Mouse (Mus musculus) neural tube, embryonic 10.5 days (tissue): Measurements from ENCODE around the gene Myo7a.

Experiments
- DNase-seq: peaks from one replicate; pipeline ENCODE4 v3.0.0-alpha.2; 2017; ENCODE audit warnings: low spot score; ENCODE audit errors: extremely low spot score

The Myo7a gene

GRCm38 (mm10) chr7:98119179-98119960, at the start of gene Myo7a:
Myo7a (minus strand) TSS chr7:98119524.
- DNase-seq = peak; percentile 37

GRCm38 (mm10) chr7:98164999-98165528, 45.7 kb upstream of the Myo7a start:
- no peak for DNase-seq

GRCm38 (mm10) chr7:98164382-98164998, 45.2 kb upstream of the Myo7a start:
- no peak for DNase-seq

- DNase-seq = no peak
Measured at GRCm38 (mm10) chr7:98163700-98164099, 44.4 kb upstream of the Myo7a start.

- DNase-seq = no peak
Measured at GRCm38 (mm10) chr7:98162239-98162638, 42.9 kb upstream of the Myo7a start.

- no peak for DNase-seq
Measured at GRCm38 (mm10) chr7:98160041-98160740, 40.9 kb upstream of the Myo7a start.

GRCm38 (mm10) chr7:98158481-98158880, 39.2 kb upstream of the Myo7a start:
- DNase-seq = no peak

GRCm38 (mm10) chr7:98157636-98158332, 38.5 kb upstream of the Myo7a start:
- DNase-seq = no peak

- DNase-seq = no peak
Measured at GRCm38 (mm10) chr7:98156280-98156665, 36.9 kb upstream of the Myo7a start.

- DNase-seq = peak; percentile 66
Measured at GRCm38 (mm10) chr7:98155546-98156279, 36.4 kb upstream of the Myo7a start.

GRCm38 (mm10) chr7:98153892-98154291, 34.6 kb upstream of the Myo7a start:
- DNase-seq = no peak

- no peak for DNase-seq
Measured at GRCm38 (mm10) chr7:98153345-98153744, 34.0 kb upstream of the Myo7a start.

- no peak for DNase-seq
Measured at GRCm38 (mm10) chr7:98152400-98152799, 33.1 kb upstream of the Myo7a start.

GRCm38 (mm10) chr7:98150525-98150924, 31.2 kb upstream of the Myo7a start:
- no peak for DNase-seq

- no peak for DNase-seq
Measured at GRCm38 (mm10) chr7:98149802-98150201, 30.5 kb upstream of the Myo7a start.

GRCm38 (mm10) chr7:98148721-98149407, 29.5 kb upstream of the Myo7a start:
- no peak for DNase-seq

GRCm38 (mm10) chr7:98147766-98148165, 28.4 kb upstream of the Myo7a start:
- no peak for DNase-seq

- DNase-seq = no peak
Measured at GRCm38 (mm10) chr7:98146447-98146845, 27.1 kb upstream of the Myo7a start.

- no peak for DNase-seq
Measured at GRCm38 (mm10) chr7:98145842-98146446, 26.6 kb upstream of the Myo7a start.

GRCm38 (mm10) chr7:98145402-98145801, 26.1 kb upstream of the Myo7a start, which contains the start of gene Omp:
Omp (minus strand) TSS chr7:98145502.
- no peak for DNase-seq
